ENCODE assay signal across 8 mouse cellular contexts in genomic region chr15:102074070-102074731, GRCm38 (mm10). TPM values are rescaled to one million over a fixed set of nuclear protein-coding genes. Genes with fewer than 3 reads are reported as not detected.
DNase-seq lines count a peak whose midpoint lies in the region; ATAC-seq and TF ChIP-seq lines count a peak whose summit lies in the region.

No protein-coding gene starts in this region.

- no peak for TF ChIP-seq CTCF in hindbrain, postnatal 0 days (IDR thresholded peaks at IDR 0.05; ENCODE audit: low read depth)

- WGBS in hindbrain, postnatal 0 days, result under 1% methylated on average over 53 of the region's 57 CpGs

- intact Hi-C loops in left cerebral cortex, postnatal 10 days (cut with DNase I), result no loop called here

- peak overlapping the region; percentile 95 for H3K9ac ChIP-seq in hindbrain, postnatal 0 days (replicated peaks; ENCODE audit: low read length)

- H3K27me3 ChIP-seq in hindbrain, postnatal 0 days (ENCODE audit: insufficient read depth, low read length), result no peaks in the 10 kb centered on the region

- peak overlapping the region; percentile 96 for H3K4me3 ChIP-seq in hindbrain, postnatal 0 days (ENCODE audit: low read length)

- H3K36me3 ChIP-seq in hindbrain, postnatal 0 days (ENCODE audit: insufficient read depth, low read length), result no peaks in the 10 kb centered on the region

- H3K27ac ChIP-seq in hindbrain, postnatal 0 days, result peak overlapping the region; percentile 99

- peaks cover 8% of the 10 kb centered on the region; the same call in 1 of the 2 replicates for H3K4me1 ChIP-seq in hindbrain, postnatal 0 days (ENCODE audit: insufficient read depth, low read length)

- peak; percentile 73 for ATAC-seq in hindbrain, postnatal 0 days
- ATAC-seq in megakaryocyte, adult 5-6 weeks (ENCODE audit: poor library complexity, severe bottlenecking), result peak; percentile 14

- no peaks in the 10 kb centered on the region for H3K9me3 ChIP-seq in hindbrain, postnatal 0 days (ENCODE audit: low read length)

- H3K4me2 ChIP-seq in hindbrain, postnatal 0 days (ENCODE audit: low read depth, low read length), result peak overlapping the region; percentile 83

- peak; percentile 58 for DNase-seq in adipocyte (ENCODE audit: low spot score)
- DNase-seq in cerebellum, postnatal 36 days, result peak; percentile 50 to 60
- peak; percentile 55 to 63 for DNase-seq in frontal cortex, postnatal 36 days (ENCODE audit: low spot score in 2 of 2)
- peak; percentile 83 for DNase-seq in hindbrain, postnatal 0 days (ENCODE audit: low spot score)
- DNase-seq in left cerebral cortex, postnatal 10 days (ENCODE audit: extremely low spot score in 1 of 2, low spot score in 2 of 2), result peak; percentile 57 to 86
- peak; percentile 40 to 44 for DNase-seq in right cerebral cortex, postnatal 36 days (ENCODE audit: low spot score in 2 of 2)
- peak; percentile 63 to 69 for DNase-seq in urinary bladder, postnatal 4 days (ENCODE audit: low spot score in 2 of 2)

RNA-seq across cellular contexts. Expression of gene Eif4b, which starts 0.6 kb away (rescaled TPM):
- total RNA-seq in hindbrain, postnatal 0 days (2014; rRNA removed), result 114 and 121 TPM in 2 replicates
- 63.4 and 65.1 TPM in 2 replicates for polyA plus RNA-seq in hindbrain, postnatal 0 days (2015; fragmentation: Nextera tagmentation; extraction: Ambion mirVana)
- total RNA-seq in left cerebral cortex, postnatal 10 days (2021), result 100 to 1,000 TPM; 176 to 177 TPM
- total RNA-seq in megakaryocyte, adult 5-6 weeks (2015), result 78.2 and 82.3 TPM in 2 replicates
- total RNA-seq in megakaryocyte, adult 5-6 weeks (2017), result 199 and 204 TPM in 2 replicates

RNA-seq across cellular contexts. Expression of gene Tns2, which starts 26.0 kb away (rescaled TPM):
- 9.2 TPM in 2 replicates for total RNA-seq in hindbrain, postnatal 0 days (2014; rRNA removed)
- polyA plus RNA-seq in hindbrain, postnatal 0 days (2015; fragmentation: Nextera tagmentation; extraction: Ambion mirVana), result 5.5 and 6.2 TPM in 2 replicates
- total RNA-seq in left cerebral cortex, postnatal 10 days (2021), result 10 to 100 TPM; 12.2 to 13.1 TPM
- 0.32 and 1.9 TPM in 2 replicates for total RNA-seq in megakaryocyte, adult 5-6 weeks (2015)
- total RNA-seq in megakaryocyte, adult 5-6 weeks (2017), result 0.07 TPM in 1 of 2 replicates, not detected in the other

RNA-seq across cellular contexts. Expression of gene Krt18, which starts 46.2 kb away (rescaled TPM):
- total RNA-seq in hindbrain, postnatal 0 days (2014; rRNA removed), result 3.4 and 5.0 TPM in 2 replicates
- 12.6 and 13.6 TPM in 2 replicates for polyA plus RNA-seq in hindbrain, postnatal 0 days (2015; fragmentation: Nextera tagmentation; extraction: Ambion mirVana)
- under 1 TPM in 1 of 2 experiments, not detected in 1; 0.77 TPM for total RNA-seq in left cerebral cortex, postnatal 10 days (2021)
- total RNA-seq in megakaryocyte, adult 5-6 weeks (2015), result 0.22 and 0.23 TPM in 2 replicates
- 0.89 and 1.7 TPM in 2 replicates for total RNA-seq in megakaryocyte, adult 5-6 weeks (2017)

Comparison
In these comparisons a context has a peak if more than half of its experiments do, and no peak if none do; other contexts are left out.
1. Peak in every context shown above with its lines: DNase-seq, ATAC-seq, H3K4me3 ChIP-seq and H3K27ac ChIP-seq.